Mouse (Mus musculus) urinary bladder, postnatal 4 days (tissue): ENCODE measurements at regions not wholly inside any gene's neighbourhood (a gene's known extent, or its start where the extent isn't known, plus 50 kb on each side); places are given as distances from the start of the nearest gene placed in this dataset.
"Not testable (repeated sequence)": the region's sequence is repeated elsewhere in the genome, so short reads cannot be mapped to it uniquely, and the experiment has no call there.

Experiments
- DNase-seq, 2 experiments: peaks; one replicate each; pipeline ENCODE4 v3.0.0; 2021 to 2022; ENCODE audit warnings: low spot score in 2 of 2

DNA sequence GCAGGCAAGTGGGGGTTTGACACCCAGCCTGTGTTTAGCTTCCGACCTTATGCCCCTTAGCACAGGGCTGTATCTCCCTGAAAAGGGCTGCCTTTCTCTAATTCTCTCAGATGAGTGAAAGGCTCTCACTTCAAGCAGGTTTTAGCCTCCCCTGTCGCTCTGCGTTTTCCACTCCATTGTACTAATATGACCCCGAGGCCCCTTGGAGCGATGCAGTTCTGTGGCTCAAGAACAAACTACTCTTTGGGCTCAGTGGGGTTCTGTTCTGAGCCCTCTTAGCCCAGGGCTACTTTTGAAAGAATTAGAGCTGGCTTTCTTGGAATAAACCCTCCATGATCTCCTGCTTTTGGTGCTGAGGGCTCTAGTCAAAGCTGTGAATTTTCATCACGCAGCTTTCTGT is 53.4 kb upstream of the Castor2 start:
- no peak for DNase-seq

DNA sequence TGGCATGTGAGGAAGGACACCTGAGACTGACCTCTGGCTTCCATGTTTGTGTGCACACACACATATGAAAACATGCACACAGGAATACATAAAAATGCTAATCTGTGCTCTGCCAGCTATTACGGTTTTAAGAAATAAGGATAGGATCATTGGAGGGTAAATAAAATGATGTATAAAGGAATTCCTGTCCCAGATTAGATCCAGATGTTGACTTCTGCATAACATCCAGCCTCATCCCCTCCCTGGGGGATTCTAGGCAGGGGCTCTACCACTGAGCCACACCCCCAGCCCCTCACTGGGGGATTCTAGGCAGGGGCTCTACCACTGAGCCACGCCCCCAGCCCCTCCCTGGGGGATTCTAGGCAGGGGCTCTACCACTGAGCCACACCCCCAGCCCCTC is 56.6 kb upstream of the Castor2 start:
- DNase-seq = not testable (repeated sequence)

GRCm38 (mm10) chr5:134027316-134027966 is 72.1 kb upstream of the Castor2 start:
- DNase-seq = no peak

DNA sequence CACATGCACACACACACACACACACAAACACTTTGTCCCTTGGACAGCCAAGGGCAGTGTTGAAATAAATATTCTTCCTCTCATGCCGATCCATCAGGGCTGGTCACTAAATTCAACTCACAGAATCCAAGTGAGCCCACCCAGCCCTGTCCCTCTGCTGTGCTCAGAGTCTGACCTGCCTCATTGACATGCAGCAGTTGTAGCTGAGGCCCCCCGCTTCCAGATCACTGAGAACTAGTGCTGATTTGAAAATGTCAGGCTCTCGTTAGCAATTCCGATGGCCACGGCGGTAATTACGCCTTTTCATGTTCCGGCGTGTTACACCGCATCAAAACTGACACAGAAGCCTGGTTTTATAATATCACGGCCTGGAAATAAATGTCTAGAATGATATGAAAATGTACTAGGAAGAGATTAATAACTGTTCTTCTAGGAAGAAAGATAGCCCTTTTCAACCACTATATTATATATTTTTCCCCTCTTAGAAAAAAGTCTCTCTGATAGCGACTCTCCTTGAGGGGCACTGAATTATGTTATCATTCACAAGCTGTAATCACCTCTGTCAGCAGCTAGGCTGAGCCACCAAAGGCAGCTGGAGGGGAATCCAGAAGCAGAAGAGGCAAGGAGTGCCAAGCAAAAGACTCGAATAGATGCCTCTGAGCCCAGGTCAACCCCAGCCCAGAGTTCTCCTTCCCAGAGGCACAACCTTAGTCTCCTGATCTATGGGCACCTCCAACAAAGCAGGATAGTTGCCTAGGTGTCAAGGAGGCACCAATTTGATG is 79.7 kb upstream of the Castor2 start:
- DNase-seq = no peak

GRCm38 (mm10) chr5:134014257-134015163 is 85.0 kb upstream of the Castor2 start:
- peak; percentile 77 to 84 for DNase-seq

GRCm38 (mm10) chr5:134013206-134013605 is 86.3 kb upstream of the Castor2 start:
- no peak for DNase-seq

DNA sequence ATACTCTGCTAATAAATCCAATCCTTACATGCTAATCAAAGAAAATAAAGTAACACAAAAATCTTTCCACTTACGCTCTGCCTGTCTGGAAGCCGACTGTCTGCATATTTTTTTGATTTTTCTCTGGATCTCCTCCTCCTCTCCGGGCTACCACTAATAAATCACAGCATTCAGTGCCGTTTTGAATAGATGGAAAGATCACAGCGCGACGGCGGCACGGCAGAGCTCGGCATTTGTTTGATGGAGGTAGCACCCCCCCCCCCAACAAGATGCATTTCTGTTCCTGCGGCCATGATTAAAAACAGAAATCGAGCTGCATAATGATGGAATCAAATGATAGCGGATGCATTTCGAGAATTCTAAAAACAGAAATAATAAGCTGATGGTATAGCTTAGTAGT is 89.7 kb upstream of the Castor2 start:
- DNase-seq = no peak

DNA sequence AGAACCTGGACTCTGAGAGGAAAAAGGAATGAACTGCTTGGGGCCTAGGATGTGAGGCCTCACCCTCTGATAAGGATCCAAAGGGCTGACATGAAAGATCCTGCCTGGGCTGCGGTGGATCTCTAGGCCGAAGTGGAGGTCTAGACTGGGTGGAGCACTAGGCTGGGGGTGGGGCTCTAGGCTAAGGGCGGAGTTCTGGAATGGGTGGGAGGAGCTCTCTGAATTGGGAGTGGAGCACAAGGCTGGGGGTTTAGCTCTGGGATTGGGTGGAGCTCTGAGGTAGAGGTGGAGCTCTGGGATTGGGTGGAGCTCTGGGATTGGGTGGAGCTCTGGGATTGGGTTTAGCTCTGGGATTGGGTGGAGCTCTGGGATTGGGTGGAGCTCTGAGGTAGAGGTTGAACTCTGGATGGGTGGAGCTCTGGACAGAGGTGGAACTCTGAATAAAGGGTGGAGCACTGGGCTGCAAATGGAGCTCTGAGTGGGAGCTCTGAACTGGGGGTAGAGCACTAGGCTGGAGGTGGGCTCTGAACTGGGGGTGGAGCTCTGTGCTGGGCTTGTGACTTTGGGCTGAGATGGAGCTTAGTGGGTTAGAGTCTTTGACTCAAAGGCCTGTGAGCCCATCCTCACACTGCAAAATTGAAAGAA is 92.3 kb upstream of the Castor2 start:
- no peak for DNase-seq

GRCm38 (mm10) chr5:134006470-134007126 is 92.9 kb upstream of the Castor2 start:
- DNase-seq = peak; percentile 73 to 86

- DNase-seq = no peak
Observed at GRCm38 (mm10) chr5:134006001-134006400, 93.5 kb upstream of the Castor2 start.

DNA sequence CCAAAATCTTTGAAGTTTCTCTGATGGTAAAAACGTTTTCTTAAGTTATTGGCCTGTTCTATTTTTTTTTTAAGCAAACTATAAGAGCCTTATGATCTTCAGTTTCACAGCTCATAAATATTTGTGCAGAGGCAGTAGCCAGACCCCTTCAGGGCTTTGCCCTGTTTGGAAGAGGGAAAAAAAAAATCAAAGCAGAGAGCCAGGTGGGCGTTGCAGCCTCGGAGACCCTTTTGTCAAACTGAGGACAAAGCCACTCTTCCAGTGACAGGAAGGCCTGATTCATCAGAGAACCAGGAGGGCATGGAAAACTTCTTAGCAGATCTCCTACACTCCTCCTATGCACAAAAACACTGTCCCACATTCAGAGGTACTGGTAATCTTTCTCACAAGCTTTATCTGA is 99.4 kb upstream of the Castor2 start:
- no peak for DNase-seq

- no peak for DNase-seq
Observed at GRCm38 (mm10) chr5:133999698-134000097, 99.8 kb upstream of the Castor2 start.

GRCm38 (mm10) chr5:133991994-133992393 is 107.5 kb upstream of the Castor2 start:
- no peak for DNase-seq

- peak in 1 of 2 experiments; percentile 57 for DNase-seq
Observed at GRCm38 (mm10) chr5:133991556-133991955, 108.0 kb upstream of the Castor2 start.

DNA sequence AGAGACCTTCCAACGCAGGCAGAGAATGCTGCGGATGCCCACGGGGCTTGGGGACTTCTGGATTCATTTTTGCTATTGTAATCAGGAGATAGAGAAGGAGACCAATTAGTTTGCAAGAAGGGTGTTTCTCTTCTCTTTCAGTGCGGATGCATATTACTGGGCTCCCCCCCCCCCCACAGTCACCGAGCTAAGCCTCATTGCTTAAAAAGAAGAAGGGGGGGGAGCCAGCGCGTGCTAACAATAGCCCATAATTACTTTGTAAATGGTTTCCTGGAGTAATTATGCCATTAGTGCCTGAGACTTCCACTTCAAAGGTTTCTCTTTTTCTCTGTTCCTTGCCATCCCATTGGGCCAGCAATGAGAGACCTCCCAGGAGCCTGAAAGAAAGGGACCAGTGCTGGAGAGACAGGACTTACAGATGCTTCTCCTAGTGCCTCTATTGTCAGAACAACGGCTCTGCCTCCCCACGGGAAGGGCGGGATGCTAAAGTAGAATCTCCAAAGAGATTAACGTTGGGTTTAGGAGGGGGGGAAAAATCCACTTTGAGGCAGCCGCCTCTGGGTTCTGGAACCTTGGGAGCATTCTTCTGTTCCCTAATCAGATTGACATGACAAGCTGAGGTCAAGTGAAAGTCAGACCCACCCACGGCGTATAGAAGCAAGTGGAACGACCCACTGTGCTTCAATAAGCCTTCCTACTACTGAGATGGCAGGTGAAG is 116.1 kb upstream of the Castor2 start:
- DNase-seq = no peak

DNA sequence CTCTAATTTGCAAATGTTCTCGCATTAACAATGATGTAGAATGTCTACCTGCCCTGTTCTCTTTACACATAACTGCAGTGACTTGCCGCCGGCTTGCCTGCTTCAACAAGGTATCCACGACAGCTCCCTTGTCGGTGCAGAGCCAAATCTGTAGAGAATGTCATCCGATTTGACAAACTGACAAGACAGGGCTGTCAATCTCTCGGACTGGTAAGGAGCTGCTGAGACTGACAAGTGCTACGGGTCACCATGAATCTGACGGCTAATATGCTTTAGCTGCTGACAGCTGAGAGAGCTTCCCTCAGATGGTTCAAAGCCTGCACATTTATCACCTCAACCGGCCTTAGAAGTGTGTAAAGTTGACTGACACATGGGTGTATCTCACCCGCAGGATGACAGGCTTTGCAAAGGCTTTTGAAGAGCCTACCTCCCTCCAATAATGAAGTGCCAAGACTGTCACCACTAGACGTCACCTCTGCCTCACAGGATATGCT is 129.0 kb upstream of the Castor2 start:
- no peak for DNase-seq

DNA sequence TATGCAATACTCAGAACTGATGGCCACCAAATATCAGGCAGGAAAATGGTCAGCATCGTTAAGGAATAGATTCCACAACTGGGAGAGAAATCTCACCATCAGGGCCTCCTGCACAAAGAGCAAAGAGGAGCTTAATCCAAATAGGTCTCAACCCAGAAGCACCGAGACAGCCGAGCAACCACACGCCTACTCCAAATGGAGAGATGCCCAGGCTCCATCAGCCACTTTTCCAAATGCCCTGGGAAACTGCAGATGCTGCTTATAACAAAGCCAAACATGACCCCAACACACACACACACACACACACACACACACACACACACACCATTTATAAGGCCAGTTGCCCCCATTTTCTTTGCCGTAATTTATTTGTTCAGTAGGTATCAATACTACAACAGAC is 136.2 kb upstream of the Castor2 start:
- no peak for DNase-seq

- DNase-seq = no peak
Observed at GRCm38 (mm10) chr5:133940841-133941240, 158.7 kb upstream of the Castor2 start.

GRCm38 (mm10) chr5:133940030-133940429 is 159.5 kb upstream of the Castor2 start:
- DNase-seq = no peak
